Comparison of ENCODE assay signal across 13 mouse cellular contexts in the genomic region with DNA sequence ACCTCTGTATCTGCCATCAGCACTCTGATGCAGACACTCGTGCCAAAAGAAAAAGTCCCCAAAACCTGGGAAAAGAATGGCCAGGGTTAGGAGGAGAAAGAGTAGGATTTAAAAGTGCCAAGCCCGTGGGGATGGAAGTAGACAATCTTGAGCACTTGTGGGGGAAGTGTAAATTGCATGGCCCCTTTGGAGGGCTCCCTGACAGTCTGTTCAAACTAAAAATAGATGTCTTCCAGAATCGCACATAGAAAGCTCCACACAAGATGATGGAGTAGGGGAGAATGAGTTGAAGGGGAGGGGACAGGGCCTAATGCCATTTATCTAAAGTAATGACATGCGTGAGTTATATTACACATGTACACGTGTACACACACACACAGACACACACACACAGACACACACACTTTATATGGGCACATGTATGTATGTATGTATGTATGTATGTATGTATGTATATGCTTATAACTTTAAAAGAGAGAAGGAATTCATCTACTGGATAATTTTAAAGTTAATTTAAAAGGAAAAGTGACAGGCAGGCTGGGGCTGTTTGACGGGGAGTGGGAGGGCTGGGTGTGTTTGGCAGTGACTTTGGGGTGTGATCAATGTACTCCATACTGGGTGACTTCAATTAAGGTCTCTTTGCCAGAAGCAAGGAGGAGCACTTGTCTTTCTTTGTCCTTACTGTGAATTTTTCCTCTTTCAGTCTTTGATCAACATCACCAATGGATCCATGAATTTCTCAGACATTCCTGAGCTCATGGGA.
"Had no signal": no experiment of that assay in that cellular context is flagged by ENCODE, and none has a peak within 500 bp of the region (broad histone marks: within the 10 kb centered on the region; RNA-seq: fewer than 3 reads in every experiment).

No protein-coding gene starts in this region.

- H3K9me3 ChIP-seq: limb, embryonic 13.5 days; midbrain, embryonic 12.5 days; neural tube, embryonic 13.5 days had no signal

- H3K4me3 ChIP-seq: left cerebral cortex, adult 2 months; limb, embryonic 13.5 days; midbrain, embryonic 12.5 days; neural tube, embryonic 13.5 days had no signal

- H3K4me2 ChIP-seq: limb, embryonic 13.5 days; midbrain, embryonic 12.5 days; neural tube, embryonic 13.5 days had no signal

- H3K36me3 ChIP-seq: limb, embryonic 13.5 days; midbrain, embryonic 12.5 days; neural tube, embryonic 13.5 days had no signal

- H3K9ac ChIP-seq: limb, embryonic 13.5 days; liver, embryonic 14.5 days; midbrain, embryonic 12.5 days; neural tube, embryonic 13.5 days had no signal

- H3K27ac ChIP-seq: kidney, postnatal 0 days; left cerebral cortex, adult 2 months; limb, embryonic 13.5 days; liver, embryonic 14.5 days; midbrain, embryonic 12.5 days; neural tube, embryonic 13.5 days had no signal

- ATAC-seq: midbrain, embryonic 16.5 days had no signal

- DNase-seq: kidney, adult 9 months; left cerebral cortex, postnatal 4 days; lung, adult 18-20 months; retina, postnatal 1 day; right cerebral cortex, postnatal 14 days; thymus, postnatal 36 days had no signal

- H3K27me3 ChIP-seq: limb, embryonic 13.5 days; midbrain, embryonic 12.5 days; neural tube, embryonic 13.5 days had no signal
